Mouse (Mus musculus) heart, embryonic 15.5 days (tissue): ENCODE measurements at regions not wholly inside any gene's neighbourhood (a gene's known extent, or its start where the extent isn't known, plus 50 kb on each side); places are given as distances from the start of the nearest gene placed in this dataset.

Experiments used
- ATAC-seq: fragments of 200-750 bp; cut with Nextera tagmentation; replicated peaks from 2 replicates; pipeline ENCODE4 v1.8.0; 2017; ENCODE audit warnings: low read depth, moderate TSS enrichment; ENCODE audit not compliant: insufficient number of reproducible peaks, insufficient read depth, low FRiP score
- H3K27ac ChIP-seq: fragments of 300-500 bp; sonication (generic); 2 replicates; pipeline ENCODE4 v1.5.1; 2015; ENCODE audit warnings: mild to moderate bottlenecking, inconsistent platforms
- H3K27me3 ChIP-seq: fragments of 300-500 bp; sonication (generic); 2 replicates; pipeline ENCODE4 v1.6.1; 2015; ENCODE audit warnings: inconsistent platforms
- H3K36me3 ChIP-seq: fragments of 300-500 bp; sonication (generic); 2 replicates; pipeline ENCODE4 v1.6.1; 2015; ENCODE audit warnings: mild to moderate bottlenecking, inconsistent platforms
- H3K4me1 ChIP-seq: fragments of 300-500 bp; sonication (generic); replicated peaks from 2 replicates; pipeline ENCODE4 v1.6.1; 2015; ENCODE audit warnings: inconsistent platforms
- H3K4me2 ChIP-seq: fragments of 300-500 bp; sonication (generic); 2 replicates; pipeline ENCODE4 v1.6.1; 2015; ENCODE audit warnings: inconsistent platforms, mild to moderate bottlenecking, moderate library complexity
- H3K4me3 ChIP-seq: fragments of 300-500 bp; sonication (generic); 2 replicates; pipeline ENCODE4 v1.5.1; 2015; ENCODE audit warnings: mild to moderate bottlenecking, inconsistent platforms
- H3K9ac ChIP-seq: fragments of 300-500 bp; sonication (generic); 2 replicates; pipeline ENCODE4 v1.6.1; 2015; ENCODE audit warnings: mild to moderate bottlenecking, inconsistent platforms
- H3K9me3 ChIP-seq: fragments of 300-500 bp; sonication (generic); replicated peaks from 2 replicates; pipeline ENCODE4 v1.6.1; 2016; ENCODE audit warnings: inconsistent platforms
- WGBS: fragments of 180-500 bp; shearing (Covaris S2); methylation state at CpG from one replicate; pipeline ENCODE4 v1.1.7; 2015; ENCODE audit warnings: mixed read lengths; 5-methylcytosine and 5-hydroxymethylcytosine counted together

DNA sequence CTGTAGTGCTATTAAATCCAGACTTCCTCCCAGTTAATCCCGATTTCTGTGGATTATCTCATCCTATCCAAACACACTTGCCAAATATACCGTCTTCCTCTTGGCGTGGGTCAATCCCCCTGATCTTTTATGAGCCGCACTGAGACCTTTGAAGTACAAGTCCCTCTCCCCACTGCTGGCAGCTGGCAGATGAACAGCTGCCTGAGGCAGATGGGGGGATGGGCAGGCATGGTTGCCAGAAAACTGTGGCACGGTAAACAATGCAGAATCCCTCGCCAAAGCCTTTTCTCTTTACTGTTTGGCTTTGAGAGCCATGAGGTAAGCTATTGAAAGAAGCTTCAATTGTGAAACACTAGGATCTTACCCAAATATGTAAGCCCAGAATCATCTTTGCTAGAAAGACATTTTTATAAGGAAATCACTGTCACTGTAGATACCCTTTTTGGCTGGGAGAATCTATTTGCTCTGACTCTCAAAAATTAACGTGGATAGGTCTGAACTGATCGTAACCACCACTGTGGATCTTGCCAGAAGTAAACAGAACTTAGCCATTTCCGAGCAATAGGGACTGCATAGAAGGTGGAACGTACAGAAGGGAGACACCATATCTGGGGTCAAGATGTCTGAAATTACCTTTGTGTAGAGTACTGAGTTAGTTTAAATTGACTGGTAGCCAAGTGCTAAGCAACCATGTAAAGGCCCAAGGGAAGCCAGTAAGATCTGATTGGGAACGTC, 221.5 kb downstream of the Ahr start:
- H3K27ac ChIP-seq: no peak overlapping the region
- no peak overlapping the region for H3K4me2 ChIP-seq
- no peaks in the 10 kb centered on the region for H3K36me3 ChIP-seq
- 0 out of 2 replicates have a peak, but pooled peaks cover 6% of the 10 kb centered on the region for H3K4me1 ChIP-seq
- no peaks in the 10 kb centered on the region for H3K27me3 ChIP-seq
- H3K9me3 ChIP-seq: no peaks in the 10 kb centered on the region
- H3K9ac ChIP-seq: no peak overlapping the region
- WGBS: 49% methylated on average over 11 of the region's 11 CpGs
- no peak for ATAC-seq
- H3K4me3 ChIP-seq: no peak overlapping the region

GRCm38 (mm10) chr12:35308537-35308936, 226.3 kb downstream of the Ahr start:
- Histone ChIP-seq H3K27me3 (no peaks in the 10 kb centered on the region), H3K4me1 (0 out of 2 replicates have a peak, but pooled peaks cover 6% of the 10 kb centered on the region), H3K4me2 (no peak overlapping the region), H3K4me3 (no peak overlapping the region), H3K27ac (no peak overlapping the region), H3K9ac (no peak overlapping the region), H3K36me3 (no peaks in the 10 kb centered on the region), H3K9me3 (no peaks in the 10 kb centered on the region)
- no peak for ATAC-seq

GRCm38 (mm10) chr12:35303764-35304717, 230.8 kb downstream of the Ahr start:
- H3K27me3 ChIP-seq: no peaks in the 10 kb centered on the region
- no peaks in the 10 kb centered on the region for H3K9me3 ChIP-seq
- H3K4me3 ChIP-seq: no peak overlapping the region
- H3K27ac ChIP-seq: no peak overlapping the region
- no peaks in the 10 kb centered on the region for H3K4me1 ChIP-seq
- no peaks in the 10 kb centered on the region for H3K36me3 ChIP-seq
- 75% methylated on average over 3 of the region's 3 CpGs for WGBS
- H3K4me2 ChIP-seq: no peak overlapping the region
- ATAC-seq: no peak
- H3K9ac ChIP-seq: no peak overlapping the region

DNA sequence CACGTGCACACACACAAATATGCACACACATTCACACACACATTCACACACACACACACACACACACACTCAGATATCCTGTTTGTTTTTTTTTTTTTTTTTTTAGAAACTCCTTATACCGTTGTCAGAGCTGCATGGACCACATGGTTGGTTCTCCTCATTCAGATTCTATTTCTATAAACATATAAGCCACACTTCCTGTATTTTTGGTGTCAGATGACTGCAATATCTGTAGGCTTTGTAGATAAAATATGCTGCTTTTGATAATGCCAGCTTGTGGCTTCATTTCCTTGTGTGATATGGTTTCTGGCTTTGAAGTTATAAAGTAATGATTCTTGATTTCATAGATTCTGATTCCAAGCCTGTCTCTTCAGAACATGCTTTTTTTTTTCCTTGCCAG, 231.7 kb downstream of the Ahr start:
- Histone ChIP-seq H3K27me3 (no peaks in the 10 kb centered on the region), H3K4me3 (no peak overlapping the region), H3K36me3 (no peaks in the 10 kb centered on the region), H3K4me1 (no peaks in the 10 kb centered on the region), H3K9me3 (no peaks in the 10 kb centered on the region), H3K9ac (no peak overlapping the region), H3K27ac (no peak overlapping the region), H3K4me2 (no peak overlapping the region)
- ATAC-seq: no peak
- WGBS: 72% methylated on average over 2 of the region's 2 CpGs

DNA sequence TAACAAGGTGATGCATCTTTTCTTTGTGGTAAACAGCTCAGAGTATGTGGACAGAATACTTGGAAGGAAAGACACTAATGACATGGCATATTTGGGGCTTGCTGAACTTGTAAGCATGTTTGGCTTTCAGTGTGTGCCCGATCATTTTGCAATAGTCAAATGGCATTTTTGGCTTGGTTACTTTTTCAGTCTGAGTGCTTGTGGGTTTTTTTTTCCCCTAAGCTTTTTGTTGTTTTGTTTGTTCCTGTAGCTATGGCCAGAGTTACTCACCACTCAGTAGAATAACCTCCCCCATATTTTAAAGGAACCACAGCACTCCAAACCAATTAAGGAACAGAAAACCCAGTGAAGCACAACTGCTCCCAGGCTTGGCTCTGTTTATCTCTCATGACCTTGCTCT, 240.2 kb downstream of the Ahr start:
- Histone ChIP-seq H3K4me3 (no peak overlapping the region), H3K9me3 (no peaks in the 10 kb centered on the region), H3K4me1 (no peaks in the 10 kb centered on the region), H3K36me3 (no peaks in the 10 kb centered on the region), H3K27me3 (no peaks in the 10 kb centered on the region), H3K4me2 (no peak overlapping the region), H3K9ac (no peak overlapping the region), H3K27ac (no peak overlapping the region)
- no peak for ATAC-seq
- 83% methylated on average over 1 of the region's 1 CpGs for WGBS

- WGBS: 80% methylated on average over 2 of the region's 2 CpGs
- ATAC-seq: no peak
- Histone ChIP-seq H3K27ac (no peak overlapping the region), H3K4me2 (no peak overlapping the region), H3K9me3 (no peaks in the 10 kb centered on the region), H3K36me3 (no peaks in the 10 kb centered on the region), H3K27me3 (no peaks in the 10 kb centered on the region), H3K9ac (no peak overlapping the region), H3K4me3 (no peak overlapping the region), H3K4me1 (no peaks in the 10 kb centered on the region)
Observed at GRCm38 (mm10) chr12:35293566-35293965, 241.3 kb downstream of the Ahr start.

DNA sequence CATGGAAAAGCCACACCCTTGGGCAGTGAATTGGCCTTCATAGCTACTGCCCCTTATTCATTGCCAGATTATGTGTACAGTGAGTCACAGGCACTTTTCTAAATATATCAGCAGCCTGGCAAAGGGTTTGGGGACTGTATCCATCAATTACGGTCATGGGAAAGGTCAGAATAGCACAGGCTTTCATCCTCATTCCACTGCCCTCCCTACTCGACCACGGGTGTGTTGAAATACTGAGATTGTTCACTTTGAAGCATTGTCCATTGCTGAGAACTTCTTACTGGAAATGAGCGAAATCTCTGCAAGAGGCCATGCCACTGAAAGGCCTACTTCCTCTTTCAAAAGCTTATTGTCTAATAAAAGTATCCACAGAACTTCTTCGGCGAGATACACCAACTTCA, 242.9 kb downstream of the Ahr start:
- no peak for ATAC-seq
- H3K4me3 ChIP-seq: no peak overlapping the region
- no peak overlapping the region for H3K4me2 ChIP-seq
- no peaks in the 10 kb centered on the region for H3K4me1 ChIP-seq
- H3K27ac ChIP-seq: no peak overlapping the region
- no peaks in the 10 kb centered on the region for H3K36me3 ChIP-seq
- no peaks in the 10 kb centered on the region for H3K27me3 ChIP-seq
- WGBS: 74% methylated on average over 6 of the region's 6 CpGs
- H3K9me3 ChIP-seq: no peaks in the 10 kb centered on the region
- H3K9ac ChIP-seq: no peak overlapping the region

DNA sequence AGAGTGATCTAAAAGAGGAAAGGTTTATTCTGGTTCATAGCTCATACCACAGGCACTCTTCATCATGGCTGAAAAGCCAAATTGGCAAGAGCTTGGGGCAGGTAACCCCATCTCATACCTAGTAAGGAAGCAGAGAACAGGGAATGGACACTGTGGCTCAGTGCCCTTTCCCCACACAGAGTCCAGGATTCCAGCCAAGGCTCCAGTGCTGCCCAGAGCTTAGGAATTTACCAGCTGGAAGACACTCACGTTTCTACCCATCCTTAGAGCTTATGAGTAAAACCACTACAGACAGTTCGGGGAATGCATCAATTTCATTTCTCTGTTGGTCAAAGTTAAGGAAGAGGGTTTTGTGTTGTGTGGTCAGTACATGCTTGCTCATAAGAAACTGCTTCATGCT, 241.0 kb downstream of the Snx13 start:
- no peaks in the 10 kb centered on the region for H3K36me3 ChIP-seq
- no peaks in the 10 kb centered on the region for H3K27me3 ChIP-seq
- 65% methylated on average over 2 of the region's 2 CpGs for WGBS
- H3K4me3 ChIP-seq: no peak overlapping the region
- no peak overlapping the region for H3K27ac ChIP-seq
- no peaks in the 10 kb centered on the region for H3K4me1 ChIP-seq
- no peak overlapping the region for H3K4me2 ChIP-seq
- no peak for ATAC-seq
- H3K9me3 ChIP-seq: no peaks in the 10 kb centered on the region
- H3K9ac ChIP-seq: no peak overlapping the region

- Histone ChIP-seq H3K4me3 (no peak overlapping the region), H3K4me2 (no peak overlapping the region), H3K27me3 (no peaks in the 10 kb centered on the region), H3K36me3 (no peaks in the 10 kb centered on the region), H3K9ac (no peak overlapping the region), H3K4me1 (no peaks in the 10 kb centered on the region), H3K9me3 (no peaks in the 10 kb centered on the region), H3K27ac (no peak overlapping the region)
- WGBS: 67% methylated on average over 3 of the region's 3 CpGs
- ATAC-seq: no peak
Observed at GRCm38 (mm10) chr12:35287570-35287969, 240.6 kb downstream of the Snx13 start.

DNA sequence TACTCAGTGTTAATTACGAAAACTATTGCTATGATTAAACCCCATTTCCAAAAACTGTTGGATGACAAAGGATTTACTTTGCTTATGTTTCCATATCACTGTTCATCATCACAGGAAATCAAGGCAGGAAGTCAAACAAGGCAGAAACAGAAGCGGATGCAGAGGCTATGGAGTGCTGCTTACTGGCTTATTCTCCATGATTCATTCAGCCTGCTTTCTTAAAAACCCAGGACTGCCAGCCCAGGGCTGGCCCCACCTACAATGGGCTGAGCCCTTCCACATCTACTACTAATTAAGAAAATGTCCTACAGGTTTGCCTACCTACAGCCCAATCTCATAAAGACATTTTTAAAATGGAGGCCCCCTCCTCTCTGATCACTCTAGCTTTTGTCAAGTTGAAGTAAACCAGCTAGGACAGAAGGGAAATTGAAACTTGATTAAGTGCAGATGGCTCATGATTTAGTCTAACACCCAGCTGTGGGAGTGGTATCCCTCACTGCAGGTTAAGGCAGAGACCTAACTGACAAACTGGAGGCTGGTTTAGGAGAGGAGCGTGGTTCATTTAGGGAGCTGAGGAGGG, 240.1 kb downstream of the Snx13 start:
- no peaks in the 10 kb centered on the region for H3K27me3 ChIP-seq
- WGBS: 76% methylated on average over 3 of the region's 3 CpGs
- H3K9me3 ChIP-seq: no peaks in the 10 kb centered on the region
- H3K36me3 ChIP-seq: no peaks in the 10 kb centered on the region
- no peaks in the 10 kb centered on the region for H3K4me1 ChIP-seq
- H3K4me2 ChIP-seq: no peak overlapping the region
- ATAC-seq: no peak
- H3K27ac ChIP-seq: no peak overlapping the region
- H3K4me3 ChIP-seq: no peak overlapping the region
- H3K9ac ChIP-seq: no peak overlapping the region

GRCm38 (mm10) chr12:35284345-35284744, 237.4 kb downstream of the Snx13 start:
- Histone ChIP-seq H3K27me3 (no peaks in the 10 kb centered on the region), H3K4me3 (no peak overlapping the region), H3K9me3 (no peaks in the 10 kb centered on the region), H3K9ac (no peak overlapping the region), H3K4me1 (no peaks in the 10 kb centered on the region), H3K36me3 (no peaks in the 10 kb centered on the region), H3K27ac (no peak overlapping the region), H3K4me2 (no peak overlapping the region)
- ATAC-seq: no peak
- WGBS: 44% methylated on average over 2 of the region's 2 CpGs
